In genomic region chr6:136990557-136990956, GRCm38 (mm10) we compare ENCODE assay signal across 29 mouse cellular contexts. TPM values are rescaled to one million over a fixed set of nuclear protein-coding genes. Genes with fewer than 3 reads are reported as not detected.
DNase-seq lines count a peak whose midpoint lies in the region; ATAC-seq and TF ChIP-seq lines count a peak whose summit lies in the region.
"Had no signal": no experiment of that assay in that cellular context is flagged by ENCODE, and none has a peak within 500 bp of the region (broad histone marks: within the 10 kb centered on the region; RNA-seq: fewer than 3 reads in every experiment).

No protein-coding gene starts in this region.

- H3K4me3 ChIP-seq in gastrocnemius, adult 2 months: no peak overlapping the region
- no peak overlapping the region for H3K4me3 ChIP-seq in kidney, postnatal 0 days (replicated peaks; ENCODE audit: low read depth, low read length)
- H3K4me3 ChIP-seq in E14TG2a.4 (replicated peaks; ENCODE audit: low read length): peak overlapping the region; percentile 67; the same call in 1 of the 2 replicates
- H3K4me3 ChIP-seq in neural tube, embryonic 13.5 days: no peak overlapping the region
- no peak overlapping the region for H3K4me3 ChIP-seq in forebrain, embryonic 13.5 days
- H3K4me3 ChIP-seq: embryonic facial prominence, embryonic 15.5 days; forebrain, embryonic 15.5 days; heart, embryonic 13.5 days; hindbrain, embryonic 15.5 days; layer of hippocampus, adult 2 months; limb, embryonic 15.5 days; liver, embryonic 13.5 days; megakaryocyte, embryonic 14.5 days; neural tube, embryonic 12.5 days had no signal

- no peaks in the 10 kb centered on the region for H3K27me3 ChIP-seq in kidney, postnatal 0 days (ENCODE audit: insufficient read depth, low read length)
- no peaks in the 10 kb centered on the region for H3K27me3 ChIP-seq in E14TG2a.4 (ENCODE audit: insufficient read depth, low read length)
- no peaks in the 10 kb centered on the region for H3K27me3 ChIP-seq in neural tube, embryonic 13.5 days
- H3K27me3 ChIP-seq in forebrain, embryonic 13.5 days: no peaks in the 10 kb centered on the region
- H3K27me3 ChIP-seq: CH12.LX; embryonic facial prominence, embryonic 15.5 days; forebrain, embryonic 15.5 days; hindbrain, embryonic 15.5 days; limb, embryonic 15.5 days; liver, embryonic 13.5 days; neural tube, embryonic 12.5 days had no signal

- H3K27ac ChIP-seq in gastrocnemius, adult 2 months: peak overlapping the region; percentile 48; the same call in 1 of the 2 replicates
- H3K27ac ChIP-seq in kidney, postnatal 0 days: no peak overlapping the region
- no peak overlapping the region for H3K27ac ChIP-seq in neural tube, embryonic 13.5 days (replicated peaks)
- H3K27ac ChIP-seq in forebrain, embryonic 13.5 days: no peak overlapping the region
- H3K27ac ChIP-seq: embryonic facial prominence, embryonic 10.5 days; embryonic facial prominence, embryonic 15.5 days; forebrain, embryonic 15.5 days; heart, embryonic 13.5 days; hindbrain, embryonic 15.5 days; layer of hippocampus, adult 2 months; liver, embryonic 13.5 days; neural tube, embryonic 12.5 days had no signal

- no peaks in the 10 kb centered on the region for H3K4me1 ChIP-seq in kidney, postnatal 0 days (replicated peaks; ENCODE audit: insufficient read depth, low read length)
- peaks cover 19% of the 10 kb centered on the region for H3K4me1 ChIP-seq in E14TG2a.4 (replicated peaks; ENCODE audit: low read depth, low read length)
- H3K4me1 ChIP-seq in neural tube, embryonic 13.5 days (replicated peaks): peaks cover 13% of the 10 kb centered on the region; the same call in 1 of the 2 replicates
- no peaks in the 10 kb centered on the region for H3K4me1 ChIP-seq in forebrain, embryonic 13.5 days
- H3K4me1 ChIP-seq: forebrain, embryonic 15.5 days; megakaryocyte, embryonic 14.5 days; neural tube, embryonic 12.5 days had no signal

- no peak for ATAC-seq in kidney, postnatal 0 days (replicated peaks; ENCODE audit: low FRiP score, low read depth)
- ATAC-seq in neural tube, embryonic 13.5 days (ENCODE audit: low read depth): 0 out of 2 replicates have a peak, but pooled peaks have one; percentile 36
- no peak for ATAC-seq in forebrain, embryonic 13.5 days
- ATAC-seq: forebrain, embryonic 15.5 days; inflammation-experienced regulatory T-cells, adult 6 months; lung, postnatal 0 days had no signal

- no peak for TF ChIP-seq CTCF in gastrocnemius, adult 2 months (IDR thresholded peaks at IDR 0.05)
- no peak for TF ChIP-seq CTCF in kidney, postnatal 0 days (IDR thresholded peaks at IDR 0.05; ENCODE audit: low read depth)
- no peak for TF ChIP-seq CTCF in E14TG2a.4 (conservative IDR thresholded peaks at IDR 0.05; ENCODE audit: low read length)

- no peaks in the 10 kb centered on the region for H3K36me3 ChIP-seq in kidney, postnatal 0 days (ENCODE audit: insufficient read depth, low read length)
- no peaks in the 10 kb centered on the region for H3K36me3 ChIP-seq in E14TG2a.4 (ENCODE audit: insufficient read depth, low read length)
- H3K36me3 ChIP-seq in neural tube, embryonic 13.5 days: no peaks in the 10 kb centered on the region
- no peaks in the 10 kb centered on the region for H3K36me3 ChIP-seq in forebrain, embryonic 13.5 days (ENCODE audit: poor library complexity, severe bottlenecking)
- H3K36me3 ChIP-seq: embryonic facial prominence, embryonic 10.5 days; embryonic facial prominence, embryonic 15.5 days; forebrain, embryonic 15.5 days; G1E; heart, embryonic 13.5 days; hindbrain, embryonic 10.5 days; hindbrain, embryonic 15.5 days; limb, embryonic 15.5 days; liver, embryonic 13.5 days; neural tube, embryonic 12.5 days had no signal

- H3K9me3 ChIP-seq in kidney, postnatal 0 days (replicated peaks; ENCODE audit: low read length): no peaks in the 10 kb centered on the region
- H3K9me3 ChIP-seq in E14TG2a.4 (ENCODE audit: low read length): no peaks in the 10 kb centered on the region
- H3K9me3 ChIP-seq in neural tube, embryonic 13.5 days: no peaks in the 10 kb centered on the region
- no peaks in the 10 kb centered on the region for H3K9me3 ChIP-seq in forebrain, embryonic 13.5 days (replicated peaks)
- H3K9me3 ChIP-seq: embryonic facial prominence, embryonic 10.5 days; embryonic facial prominence, embryonic 15.5 days; forebrain, embryonic 15.5 days; G1E; heart, embryonic 13.5 days; hindbrain, embryonic 10.5 days; hindbrain, embryonic 15.5 days; limb, embryonic 15.5 days; liver, embryonic 13.5 days; megakaryocyte, embryonic 14.5 days; neural tube, embryonic 12.5 days had no signal

- H3K4me2 ChIP-seq in kidney, postnatal 0 days (ENCODE audit: low read length): no peak overlapping the region
- H3K4me2 ChIP-seq in neural tube, embryonic 13.5 days: no peak overlapping the region
- no peak overlapping the region for H3K4me2 ChIP-seq in forebrain, embryonic 13.5 days
- H3K4me2 ChIP-seq: embryonic facial prominence, embryonic 15.5 days; forebrain, embryonic 15.5 days; limb, embryonic 15.5 days had no signal

- intact Hi-C loops in gastrocnemius, adult 2 months (cut with DNase I): no loop called here

- 13% methylated on average over 8 of the region's 8 CpGs for WGBS in kidney, postnatal 0 days
- 51% methylated on average over 8 of the region's 8 CpGs for WGBS in neural tube, embryonic 13.5 days
- WGBS in forebrain, embryonic 13.5 days: 70% methylated on average over 8 of the region's 8 CpGs

- no peak for DNase-seq in gastrocnemius, adult 2 months
- DNase-seq in gastrocnemius, adult 8-10 months (ENCODE audit: low spot score in 2 of 2): no peak
- peak; percentile 34 for DNase-seq in kidney, postnatal 0 days (ENCODE audit: low spot score)
- no peak for DNase-seq in kidney, adult 18-20 months
- DNase-seq: adrenal gland, adult 8-10 months; cerebellum, adult 8-10 months; cerebellum, postnatal 25 days; kidney, postnatal 36 days; liver, embryonic 13.5 days; lung, adult 18-20 months; lung, postnatal 4 days; midbrain, embryonic 14.5 days had no signal

- H3K9ac ChIP-seq in kidney, postnatal 0 days (ENCODE audit: low read depth, low read length): no peak overlapping the region
- no peak overlapping the region for H3K9ac ChIP-seq in neural tube, embryonic 13.5 days
- H3K9ac ChIP-seq in forebrain, embryonic 13.5 days: no peak overlapping the region
- H3K9ac ChIP-seq: embryonic facial prominence, embryonic 15.5 days; forebrain, embryonic 15.5 days; heart, embryonic 13.5 days; hindbrain, embryonic 15.5 days; limb, embryonic 15.5 days; liver, embryonic 13.5 days; neural tube, embryonic 12.5 days had no signal

RNA-seq across cellular contexts. Expression of gene Arhgdib, which starts 48.9 kb away (rescaled TPM):
- 10 to 100 TPM in 1 of 2 experiments, 1 to 10 TPM in 1; 4.9 to 10.2 TPM for total RNA-seq in gastrocnemius, adult 2 months (2021)
- total RNA-seq in gastrocnemius, adult 8-10 months (2022): 1 to 10 TPM; 3.9 to 9.6 (median 5.3) TPM
- 105 and 106 TPM in 2 replicates for polyA plus RNA-seq in kidney, postnatal 0 days (2015; fragmentation: Nextera tagmentation; extraction: Ambion mirVana)
- polyA plus RNA-seq in neural tube, embryonic 13.5 days (2015; fragmentation: Nextera tagmentation; extraction: Ambion mirVana): 16.6 and 19.8 TPM in 2 replicates
- polyA plus RNA-seq in forebrain, embryonic 13.5 days (2015; fragmentation: Nextera tagmentation; extraction: Ambion mirVana): 11.0 and 11.5 TPM in 2 replicates
